Mouse (Mus musculus): ENCODE results near the gene Gm28047.

Gm28047 gene

DNA sequence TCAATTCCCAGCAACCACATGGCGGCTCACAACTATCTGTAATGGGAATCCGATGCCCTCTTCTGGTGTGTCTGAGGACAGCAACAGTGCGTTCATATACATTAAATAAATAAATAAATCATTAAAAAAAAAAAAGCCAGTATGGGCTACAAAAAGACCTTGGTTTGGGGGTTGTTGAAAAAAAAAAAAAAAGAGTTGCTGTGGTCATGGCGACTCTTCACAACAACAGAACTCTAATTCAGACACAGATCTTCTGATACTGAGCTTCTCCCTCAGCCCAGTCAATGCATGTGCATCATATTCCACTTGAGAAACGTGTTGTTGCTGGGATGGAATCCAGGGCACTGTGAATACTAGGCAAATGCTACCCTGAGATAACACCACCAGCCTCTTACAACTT is 72.3 kb downstream of the Gm28047 start:
- in situ Hi-C loops (cut with MboI, MseI): no loop called here

DNA sequence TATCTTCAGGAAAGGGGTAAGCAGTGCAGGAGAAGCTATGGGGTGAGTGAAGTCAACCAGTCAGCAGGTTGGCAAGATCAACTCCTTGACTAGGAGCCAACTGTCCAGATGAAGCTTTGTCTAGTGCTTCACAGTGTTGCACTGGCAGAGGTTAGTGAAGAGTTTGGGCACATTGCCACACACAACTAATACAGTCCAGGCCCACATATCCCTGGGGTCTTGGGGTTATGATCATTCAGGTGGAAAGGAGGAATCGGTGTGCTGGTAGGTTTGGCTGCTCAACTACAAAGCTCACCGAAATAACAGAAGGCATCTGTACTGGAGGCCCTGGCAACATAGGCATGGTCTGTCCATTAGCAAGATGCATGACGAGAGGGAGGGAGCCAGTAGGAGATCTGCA is 77.4 kb downstream of the Gm28047 start:
- in situ Hi-C loops (cut with MboI, MseI): no loop called here

DNA sequence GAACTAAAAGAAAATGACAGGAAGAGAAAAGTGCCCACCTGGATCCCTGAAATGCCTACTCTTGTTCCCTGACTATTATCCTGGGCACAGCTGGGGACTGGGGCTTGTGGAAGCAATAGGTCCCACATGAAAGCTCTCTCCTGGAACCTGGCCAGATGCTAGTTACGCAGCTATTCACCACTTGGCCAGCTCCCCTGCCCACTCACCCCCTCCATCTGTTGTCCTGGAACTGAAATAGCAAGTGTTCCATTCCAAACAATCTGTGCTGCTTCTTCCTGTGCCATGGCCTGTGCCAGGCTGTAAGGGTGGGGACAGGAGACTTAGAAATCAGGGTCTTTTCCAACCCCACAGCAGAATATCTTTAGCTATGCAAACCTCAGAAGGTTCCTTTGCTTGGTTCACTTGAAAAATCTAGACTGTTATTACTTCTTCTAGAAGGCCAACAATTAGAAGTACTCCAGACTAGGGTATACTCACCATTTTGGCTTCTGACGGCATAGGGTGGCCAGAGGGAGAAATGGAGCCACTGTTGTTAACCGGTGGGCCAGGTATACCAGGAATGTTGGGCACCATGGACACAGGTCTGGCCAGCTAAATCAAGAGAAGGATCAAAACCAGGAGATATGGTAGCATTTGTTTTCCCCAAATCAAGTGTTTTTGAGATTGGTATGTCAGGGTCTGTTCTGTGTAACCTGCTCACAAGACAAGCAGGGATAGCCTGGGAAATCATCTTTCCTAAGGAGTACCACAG is 78.0 kb downstream of the Gm28047 start:
- in situ Hi-C loops (cut with MboI, MseI): no loop called here

DNA sequence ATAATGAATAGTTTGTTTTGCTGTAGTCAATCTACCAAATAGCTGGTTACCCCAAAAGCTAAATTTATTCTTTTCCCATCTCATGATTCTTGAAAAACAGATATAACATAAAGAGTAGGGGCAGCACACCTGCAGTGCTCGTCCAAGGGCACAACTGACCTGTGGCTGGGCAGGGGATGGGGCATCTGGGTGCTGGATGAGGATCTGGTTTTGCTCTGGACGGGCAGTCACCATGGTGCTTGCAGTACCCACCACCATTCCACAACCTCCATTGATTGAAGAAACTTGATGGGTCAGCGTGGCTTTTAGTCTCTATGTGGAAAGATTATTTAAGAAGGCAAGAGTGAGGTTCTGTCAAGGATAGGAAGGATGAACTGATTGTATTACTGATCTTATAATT is 78.6 kb downstream of the Gm28047 start:
- in situ Hi-C loops (cut with MboI, MseI): no loop called here

DNA sequence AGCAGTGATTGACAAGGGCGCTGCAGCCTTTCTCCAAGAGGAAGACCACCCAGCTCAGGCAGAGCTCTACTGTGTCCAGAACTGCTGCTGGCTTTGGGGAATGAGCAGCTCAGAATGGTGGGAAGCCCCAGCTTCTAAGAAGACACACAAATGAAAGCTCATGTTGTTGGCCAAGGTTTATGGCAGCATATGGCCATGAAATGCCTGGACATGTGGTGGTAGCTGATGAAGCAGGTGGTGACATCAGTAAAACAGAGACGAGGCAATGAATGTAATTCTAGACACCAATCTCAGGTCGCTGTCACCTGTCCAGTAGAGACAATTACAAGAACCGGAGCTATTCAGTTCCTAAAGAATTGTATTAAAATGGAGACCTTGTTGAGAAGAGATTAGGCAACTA is 80.1 kb downstream of the Gm28047 start:
- in situ Hi-C loops (cut with MboI, MseI): no loop called here

DNA sequence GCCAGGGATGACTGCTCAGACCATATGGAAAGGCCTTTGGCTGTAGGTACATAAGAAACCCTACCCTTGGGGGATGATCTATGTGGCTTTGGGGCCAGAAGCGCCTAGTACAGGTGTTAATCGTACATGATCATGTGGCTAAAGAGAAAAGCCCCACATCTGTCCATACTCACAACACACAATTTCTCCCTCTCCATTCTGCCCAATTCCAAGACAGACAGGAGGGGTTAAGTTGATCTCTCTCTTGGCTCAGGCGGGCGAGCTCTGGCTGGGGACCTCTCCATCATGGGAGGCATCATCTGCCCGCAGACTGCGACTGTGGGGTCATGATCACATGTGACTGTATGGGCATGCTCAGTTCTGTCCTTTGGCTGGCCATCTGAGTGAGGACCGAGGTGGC is 90.9 kb downstream of the Gm28047 start:
- in situ Hi-C loops (cut with MboI, MseI): no loop called here

DNA sequence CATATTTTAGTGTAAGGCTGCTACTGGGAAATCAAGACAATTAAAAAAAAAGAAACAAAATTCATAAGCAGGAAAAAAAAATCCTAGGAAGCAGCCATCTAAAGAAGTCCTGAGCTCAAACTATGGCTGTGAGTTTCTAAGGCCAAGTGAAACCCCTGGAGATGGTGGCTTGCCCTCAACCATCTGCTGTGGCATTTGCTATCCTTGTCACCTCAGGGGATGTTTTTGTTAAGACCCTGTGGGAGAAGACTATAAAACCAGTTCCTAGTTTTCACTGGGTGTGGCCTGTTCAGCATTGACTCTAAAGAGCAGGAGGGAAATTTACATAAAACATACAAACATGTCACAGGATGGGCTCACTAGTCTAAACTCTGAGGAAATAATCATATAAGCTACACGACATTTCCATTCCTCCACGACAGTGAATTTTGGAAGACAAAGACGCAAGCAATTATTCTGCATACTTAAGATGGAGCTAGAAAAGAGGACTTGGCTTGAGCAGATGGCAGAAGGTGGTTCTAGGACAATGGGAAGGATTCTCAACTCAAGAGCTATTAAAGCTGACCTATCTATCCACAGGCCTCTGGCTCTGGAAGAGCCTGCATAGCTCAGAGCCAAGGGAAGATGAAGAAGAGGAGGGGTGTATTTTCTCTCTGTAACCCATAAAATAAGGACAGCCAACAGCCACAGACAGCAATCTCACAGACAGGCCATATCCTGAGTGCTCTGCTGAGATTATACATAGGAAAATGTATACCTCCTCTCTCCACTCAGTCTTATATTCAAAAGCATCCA is 92.6 kb downstream of the Gm28047 start:
- in situ Hi-C loops (cut with MboI, MseI): no loop called here

DNA sequence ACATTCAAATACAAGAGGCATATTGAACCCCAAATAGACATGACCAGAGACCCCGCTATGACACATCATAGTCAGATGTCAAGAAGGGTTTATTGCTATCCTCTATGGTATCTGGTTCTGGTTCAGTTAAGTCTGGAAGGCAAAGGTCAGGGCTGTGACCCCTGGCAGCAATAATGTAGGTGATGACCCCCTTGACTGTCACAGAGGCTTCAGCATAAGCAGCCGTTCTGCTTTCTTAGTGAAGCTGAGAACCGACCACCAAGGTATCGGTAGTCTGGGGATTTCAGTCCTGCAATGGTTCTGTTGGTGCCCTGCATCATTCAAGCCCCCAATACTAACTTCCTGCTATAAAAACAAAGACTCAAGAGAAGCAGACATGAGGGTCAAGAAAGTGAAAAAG is 93.3 kb downstream of the Gm28047 start:
- in situ Hi-C loops (cut with MboI, MseI): no loop called here

DNA sequence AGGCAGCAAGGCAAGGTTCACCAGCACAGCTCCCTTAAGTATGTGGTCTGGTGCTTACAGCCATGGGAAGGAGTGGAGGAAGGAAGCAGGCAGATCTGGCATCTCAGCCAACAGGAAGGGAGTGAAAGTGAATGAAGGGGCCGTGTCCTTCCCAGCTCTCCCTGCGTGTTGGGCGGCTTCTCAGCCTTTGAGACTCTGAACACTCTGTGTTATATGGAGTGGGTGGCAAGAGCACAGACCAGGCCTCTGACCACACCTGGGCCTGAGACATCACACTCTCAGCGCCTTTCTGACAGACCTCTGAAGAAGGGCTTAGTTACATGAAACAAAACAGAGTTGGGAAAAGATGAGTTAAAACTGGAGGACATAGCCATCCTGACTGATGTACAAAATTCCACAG is 94.3 kb downstream of the Gm28047 start:
- in situ Hi-C loops (cut with MboI, MseI): no loop called here

DNA sequence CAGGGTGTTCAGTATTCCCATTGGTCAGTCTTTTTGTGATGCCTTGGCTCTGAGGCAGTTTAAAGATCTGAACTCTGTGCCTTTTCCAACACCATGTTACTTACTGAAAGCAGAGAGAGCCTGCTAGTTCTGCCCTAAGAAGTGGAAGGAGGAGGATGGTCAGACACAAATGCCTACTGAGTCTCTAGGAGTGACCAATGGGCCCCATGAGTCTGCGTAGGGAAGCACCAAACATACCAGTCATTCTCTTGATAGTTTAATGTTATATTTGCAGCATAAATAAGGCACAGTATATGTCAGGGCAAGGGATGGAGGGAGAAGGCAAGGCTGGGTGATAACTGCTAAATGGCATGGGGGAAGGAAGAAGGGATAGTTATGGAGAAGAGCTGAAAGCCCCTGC is 96.5 kb downstream of the Gm28047 start:
- in situ Hi-C loops (cut with MboI, MseI): no loop called here

DNA sequence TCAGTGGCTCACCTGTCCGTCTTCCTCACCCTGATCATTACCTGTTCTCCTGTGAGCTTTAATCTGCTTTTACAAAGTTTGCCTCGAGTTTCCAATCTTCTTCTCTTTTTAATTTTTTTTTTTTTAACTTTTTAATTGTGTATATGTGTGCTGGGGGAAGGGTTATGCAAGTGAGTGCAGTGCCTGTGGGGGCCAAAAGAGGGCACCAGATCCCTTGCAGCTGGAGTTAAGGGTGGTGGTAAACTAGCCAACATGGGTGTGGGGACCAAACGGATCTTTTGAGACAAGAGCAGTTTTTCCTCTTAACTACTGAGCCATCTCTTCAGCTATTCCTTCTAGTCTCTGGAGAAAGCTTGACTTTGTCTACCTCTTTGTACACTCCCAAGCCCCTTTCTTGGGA is 96.9 kb downstream of the Gm28047 start:
- in situ Hi-C loops (cut with MboI, MseI): no loop called here

DNA sequence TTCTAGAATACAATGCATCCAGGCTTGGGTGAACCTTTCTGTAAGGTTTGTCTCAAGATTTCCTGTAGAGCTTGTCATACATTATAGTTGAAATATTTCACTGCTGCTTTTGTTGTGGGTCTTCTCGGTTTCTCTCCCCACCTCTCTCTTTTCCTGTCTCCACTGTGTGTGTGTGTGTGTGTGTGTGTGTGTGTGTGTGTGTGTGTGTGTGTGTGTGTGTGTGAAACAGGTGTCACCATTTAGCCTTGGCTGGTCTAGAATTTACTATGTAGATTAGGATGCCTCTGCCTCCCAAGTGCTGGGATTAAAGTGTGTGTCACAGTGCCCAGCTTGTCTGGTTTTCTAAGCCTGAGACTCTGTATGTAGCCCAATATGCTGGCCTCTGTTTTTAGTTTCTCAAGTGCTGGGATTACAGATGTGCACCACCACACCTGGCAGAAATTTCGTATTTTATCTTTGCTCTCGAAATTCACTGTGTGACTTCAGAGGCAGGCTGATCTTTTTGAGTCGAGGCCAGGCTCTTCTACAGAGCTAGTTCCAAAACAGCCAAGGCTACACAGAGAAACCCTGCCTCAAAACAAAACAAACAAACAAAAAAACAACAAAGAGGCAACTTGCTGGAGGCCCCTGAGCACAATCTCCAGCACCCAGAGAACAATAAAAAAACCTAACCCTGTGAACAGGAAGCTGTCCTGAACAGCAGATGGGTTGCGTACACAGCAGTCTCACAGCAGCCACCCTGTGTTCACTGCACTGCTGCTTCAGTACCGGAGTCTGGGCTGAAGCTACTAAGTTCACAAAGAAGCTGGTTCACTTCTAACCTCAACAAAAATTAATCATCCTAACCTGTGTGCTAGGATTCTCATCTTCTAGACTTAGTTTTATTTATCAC is 98.5 kb downstream of the Gm28047 start:
- in situ Hi-C loops (cut with MboI, MseI): no loop called here

DNA sequence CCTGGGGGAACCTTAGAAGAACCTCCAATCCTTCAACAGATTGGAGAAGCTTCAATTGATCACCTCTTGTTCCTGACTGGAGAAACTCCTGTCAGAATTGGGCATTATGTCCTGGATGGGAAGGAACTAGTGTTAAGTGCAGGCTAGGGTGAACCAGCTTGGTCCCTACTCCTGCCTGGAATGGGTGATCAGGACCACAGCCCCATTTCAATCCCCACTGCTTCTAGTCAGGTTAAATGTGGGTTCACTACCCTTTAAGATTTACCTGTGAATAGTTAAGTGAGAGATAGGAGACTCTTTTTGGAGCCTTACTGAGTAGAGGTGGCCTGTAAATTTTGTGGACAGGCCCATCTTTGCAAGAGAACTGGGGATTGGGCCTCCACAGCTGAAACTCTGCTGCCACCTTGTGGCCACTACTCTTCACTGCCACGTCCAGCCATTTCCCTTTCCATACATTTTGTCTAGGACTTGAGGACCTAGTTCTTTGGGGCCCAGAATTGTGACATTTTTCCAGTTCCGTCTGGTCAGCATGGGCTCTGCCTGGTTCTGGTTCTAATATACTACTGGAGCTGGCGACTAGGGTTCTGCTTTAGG is 99.9 kb downstream of the Gm28047 start, which contains the start of gene Npff:
Gene Npff (minus strand): TSS at position 51 of the 594 bp plus-strand sequence.
- in situ Hi-C loops (cut with MboI, MseI): loop anchor here in 1 of 2 experiments (25.0 kb wide), 1 partner anchor 712 kb away; the partner anchor contains the start of genes Cbx5 and Hnrnpa1

DNA sequence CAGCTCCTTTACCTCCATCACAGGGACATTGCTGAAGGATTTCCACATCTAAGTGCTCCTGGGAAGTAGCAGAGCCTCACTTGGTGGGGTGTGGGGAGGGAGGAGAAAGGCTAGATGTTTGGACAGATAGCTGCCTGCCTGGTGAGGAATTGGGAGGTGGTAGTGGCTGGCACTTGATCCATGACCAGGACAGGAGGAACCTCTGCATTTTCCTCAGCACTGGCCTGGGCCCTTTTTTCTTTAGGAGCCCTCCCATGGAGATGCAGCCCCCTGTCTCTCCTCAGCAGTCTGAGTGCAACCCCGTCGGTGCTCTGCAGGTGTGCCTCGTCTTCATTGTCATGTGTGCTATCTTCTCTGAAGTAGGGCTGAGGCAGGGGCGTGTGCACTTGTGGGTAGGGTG is 103.4 kb downstream of the Gm28047 start:
- in situ Hi-C loops (cut with MboI, MseI): loop anchor here in 1 of 2 experiments (25.0 kb wide), 1 partner anchor 716 kb away; the partner anchor contains the start of genes Cbx5 and Hnrnpa1

DNA sequence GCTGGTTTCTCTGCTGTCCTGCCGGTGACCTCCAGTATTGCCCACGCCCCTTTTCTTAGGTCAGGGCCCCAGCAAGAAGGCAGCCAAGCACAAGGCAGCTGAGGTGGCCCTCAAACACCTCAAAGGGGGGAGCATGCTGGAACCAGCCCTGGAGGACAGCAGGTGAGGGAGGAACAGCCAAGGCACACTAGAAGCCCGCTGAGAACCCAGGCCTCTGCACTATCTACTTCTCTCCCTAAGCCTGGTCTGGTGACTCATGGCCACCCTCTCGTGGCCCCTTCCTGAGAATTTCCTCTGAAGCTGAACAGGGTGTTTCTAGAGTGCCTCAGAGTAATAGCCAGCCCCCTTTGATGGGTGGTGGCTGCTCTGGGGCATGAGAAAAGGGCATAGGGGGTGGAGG is 104.5 kb downstream of the Gm28047 start:
- in situ Hi-C loops (cut with MboI, MseI): loop anchor here in 1 of 2 experiments (25.0 kb wide), 1 partner anchor 717 kb away; the partner anchor contains the start of genes Cbx5 and Hnrnpa1

DNA sequence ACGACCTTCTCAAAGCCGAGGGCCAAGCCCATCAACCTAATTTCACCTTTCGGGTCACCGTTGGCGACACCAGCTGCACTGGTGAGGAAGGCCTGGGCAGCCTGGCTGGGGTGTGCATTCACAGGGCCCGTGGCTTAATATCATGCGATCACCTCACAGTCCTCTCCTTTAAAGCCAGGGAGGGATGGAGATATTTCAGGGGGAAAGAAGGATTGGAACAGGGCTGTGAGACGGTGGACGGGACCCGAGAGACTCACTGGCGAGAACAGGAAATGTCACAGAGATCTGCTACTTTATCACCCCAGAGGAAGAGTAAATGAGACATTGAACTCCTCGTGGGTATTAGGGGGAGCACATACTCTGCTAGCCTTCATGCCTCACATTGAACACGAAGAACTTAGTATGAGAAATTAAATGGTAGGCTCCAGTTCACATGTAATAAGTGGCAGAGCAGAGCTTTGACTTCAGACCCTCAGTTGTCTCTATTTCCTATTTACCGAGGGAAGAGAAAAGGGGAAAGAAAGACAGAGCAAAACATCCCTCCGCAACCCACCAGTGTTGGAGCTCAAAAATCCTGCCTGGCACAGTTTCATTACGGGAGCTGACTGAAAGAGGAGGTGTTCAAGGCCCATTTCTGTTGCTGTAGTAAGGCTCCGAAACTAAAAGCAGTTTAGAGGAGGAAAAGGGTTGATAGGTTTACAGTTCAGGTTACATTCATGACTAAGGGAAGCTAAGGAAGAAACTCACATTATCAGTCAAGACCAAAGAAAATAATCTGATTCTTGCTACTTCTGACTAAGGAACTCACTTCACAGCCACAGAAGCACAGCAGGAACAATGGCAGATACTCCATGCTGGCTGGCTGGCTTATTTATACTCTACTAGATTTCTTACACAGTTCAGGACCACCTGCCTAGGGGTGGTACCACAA is 105.4 kb downstream of the Gm28047 start:
- in situ Hi-C loops (cut with MboI, MseI): loop anchor here in 1 of 2 experiments (25.0 kb wide), 1 partner anchor 718 kb away; the partner anchor contains the start of genes Cbx5 and Hnrnpa1

DNA sequence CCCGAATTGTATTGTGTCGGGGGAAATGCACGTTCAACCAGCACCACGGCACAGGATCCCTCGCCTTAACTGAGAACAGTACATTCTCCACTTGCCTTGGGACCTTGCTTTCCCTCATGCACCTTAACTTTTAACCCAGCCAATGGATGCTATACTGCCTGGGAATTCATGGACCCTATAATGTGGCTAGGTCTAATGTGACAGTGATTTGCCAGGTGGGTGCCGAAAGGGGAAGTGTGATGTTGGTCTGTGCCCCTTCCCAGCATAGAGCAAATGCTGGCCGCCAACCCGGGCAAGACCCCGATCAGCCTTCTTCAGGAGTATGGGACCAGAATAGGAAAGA is 106.0 kb downstream of the Gm28047 start:
- in situ Hi-C loops (cut with MboI, MseI): loop anchor here in 1 of 2 experiments (25.0 kb wide), 1 partner anchor 718 kb away; the partner anchor contains the start of genes Cbx5 and Hnrnpa1

DNA sequence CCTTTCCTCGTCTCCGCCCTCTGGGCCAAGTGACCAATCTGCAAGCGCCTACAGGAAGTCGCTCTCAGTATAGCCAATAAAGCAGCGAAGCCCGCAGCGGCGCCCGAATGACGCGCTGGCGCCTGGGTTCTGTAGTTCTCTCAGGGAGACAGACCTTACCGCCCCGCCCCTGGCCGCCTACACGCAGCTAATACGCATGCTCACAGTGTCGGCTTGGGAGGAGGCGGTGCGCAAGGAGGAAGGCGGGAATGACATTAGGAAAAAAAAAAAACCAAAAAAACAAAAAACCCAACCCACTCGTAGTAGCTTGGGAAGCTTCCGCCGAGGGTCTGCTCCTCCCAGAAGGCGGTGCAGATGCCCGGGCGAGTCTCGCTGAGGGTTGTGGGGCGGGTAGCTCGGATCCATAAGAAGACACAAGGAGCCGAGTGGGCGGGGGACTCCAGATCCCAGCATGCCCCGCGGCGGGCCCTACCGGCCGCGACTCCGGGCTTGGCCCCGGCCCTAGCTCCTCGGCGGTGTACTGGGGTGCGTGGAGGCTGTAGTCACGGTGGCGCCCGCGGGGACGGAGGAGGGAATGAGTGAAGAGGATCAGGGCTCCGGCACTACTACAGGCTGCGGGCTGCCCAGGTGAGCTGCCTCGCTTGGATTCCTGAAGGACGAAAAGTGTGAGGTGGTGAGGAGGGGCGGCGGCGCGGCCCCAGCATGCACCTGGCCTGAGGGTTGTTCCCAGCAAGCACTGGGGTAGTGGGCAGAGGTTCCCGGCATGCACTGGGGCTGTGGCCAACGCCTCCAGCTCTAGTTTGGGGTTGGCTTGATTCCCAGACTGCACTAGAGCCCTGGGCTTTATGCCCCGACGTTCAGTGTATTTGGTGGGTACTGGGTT is 106.7 kb downstream of the Gm28047 start, which contains the start of gene Tarbp2:
Gene Tarbp2 (plus strand): TSS at position 217 of the 883 bp plus-strand sequence.
- in situ Hi-C loops (cut with MboI, MseI): loop anchor here in 1 of 2 experiments (25.0 kb wide), 1 partner anchor 719 kb away; the partner anchor contains the start of genes Cbx5 and Hnrnpa1

DNA sequence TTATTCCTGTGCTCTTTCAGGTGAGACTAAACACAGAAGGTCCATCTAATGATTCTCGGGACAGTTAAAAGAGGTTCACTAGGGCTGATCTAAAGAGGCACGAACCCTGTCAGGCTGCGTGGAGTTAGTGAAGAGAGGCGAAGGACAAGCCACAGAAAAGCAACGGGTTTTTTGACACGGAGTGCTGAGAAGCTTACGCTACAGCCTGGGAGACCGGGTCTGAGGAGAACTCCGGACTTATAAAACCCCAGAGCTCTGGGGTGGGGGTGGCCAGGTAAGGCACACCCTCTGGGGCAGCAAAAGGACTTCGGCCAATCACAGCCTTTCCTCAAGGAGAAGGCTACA is 107.3 kb downstream of the Gm28047 start:
- in situ Hi-C loops (cut with MboI, MseI): loop anchor here in 1 of 2 experiments (25.0 kb wide), 1 partner anchor 720 kb away; the partner anchor contains the start of genes Cbx5 and Hnrnpa1
